Mouse (Mus musculus) forelimb bud, embryonic 11.5 days (tissue): Measurements from ENCODE around the gene Gm11172.

ENCODE experiments used
- DNase-seq: peaks from one replicate; pipeline ENCODE4 v3.0.0-alpha.2; 2012; ENCODE audit warnings: low read depth, low spot score

The Gm11172 gene

GRCm38 (mm10) chr16:10812865-10813371, at the start of gene Gm11172:
Gene Gm11172 (plus strand): TSS chr16:10812915.
- no peak for DNase-seq

- no peak for DNase-seq
Measured at GRCm38 (mm10) chr16:10763540-10764264, 49.0 kb upstream of the Gm11172 start.

- DNase-seq: no peak
Measured at GRCm38 (mm10) chr16:10764323-10764722, 48.4 kb upstream of the Gm11172 start.

GRCm38 (mm10) chr16:10767158-10767557, 45.6 kb upstream of the Gm11172 start:
- peak; percentile 74 for DNase-seq

- DNase-seq: no peak
Measured at GRCm38 (mm10) chr16:10768821-10769220, 43.9 kb upstream of the Gm11172 start.

- no peak for DNase-seq
Measured at GRCm38 (mm10) chr16:10769661-10770060, 43.1 kb upstream of the Gm11172 start.

GRCm38 (mm10) chr16:10770531-10771325, 42.0 kb upstream of the Gm11172 start:
- no peak for DNase-seq

GRCm38 (mm10) chr16:10771769-10772510, 40.8 kb upstream of the Gm11172 start:
- no peak for DNase-seq

- DNase-seq: no peak
Measured at GRCm38 (mm10) chr16:10773543-10773942, 39.2 kb upstream of the Gm11172 start.

- DNase-seq: no peak
Measured at GRCm38 (mm10) chr16:10774726-10775125, 38.0 kb upstream of the Gm11172 start.

GRCm38 (mm10) chr16:10776322-10776721, 36.4 kb upstream of the Gm11172 start:
- DNase-seq: no peak

GRCm38 (mm10) chr16:10777579-10778160, 35.0 kb upstream of the Gm11172 start:
- no peak for DNase-seq

GRCm38 (mm10) chr16:10780631-10781120, 32.0 kb upstream of the Gm11172 start:
- DNase-seq: no peak

- peak; percentile 54 for DNase-seq
Measured at GRCm38 (mm10) chr16:10781862-10782371, 30.8 kb upstream of the Gm11172 start.

- DNase-seq: no peak
Measured at GRCm38 (mm10) chr16:10782377-10783151, 30.2 kb upstream of the Gm11172 start.

GRCm38 (mm10) chr16:10783152-10783434, 29.6 kb upstream of the Gm11172 start:
- no peak for DNase-seq

GRCm38 (mm10) chr16:10783451-10783850, 29.3 kb upstream of the Gm11172 start:
- no peak for DNase-seq

GRCm38 (mm10) chr16:10783883-10784792, 28.6 kb upstream of the Gm11172 start:
- DNase-seq: peak; percentile 35

- DNase-seq: peak; percentile 92
Measured at GRCm38 (mm10) chr16:10784793-10785370, 27.8 kb upstream of the Gm11172 start.
